Mouse (Mus musculus) heart, embryonic 14.5 days (tissue): ENCODE measurements at regions not wholly inside any gene's neighbourhood (a gene's known extent, or its start where the extent isn't known, plus 50 kb on each side); places are given as distances from the start of the nearest gene placed in this dataset.

Source experiments
- ATAC-seq: fragments of 200-750 bp; cut with Nextera tagmentation; 2 replicates; pipeline ENCODE4 v1.8.0; 2017; ENCODE audit warnings: low read depth, moderate TSS enrichment; ENCODE audit not compliant: insufficient number of reproducible peaks, insufficient read depth, low FRiP score
- H3K27ac ChIP-seq, 2 experiments: fragments of 200-500 bp in 1 of 2; fragments of 300-500 bp in 1 of 2; sonication (generic) in 1 of 2; replicated peaks in 1 of 2; 2 replicates each; pipeline ENCODE4 v1.5.1; 2012 to 2014; ENCODE audit warnings: low read depth in 2 of 2, low read length in 2 of 2, control low read depth in 1 of 2, mild to moderate bottlenecking in 1 of 2, mixed read lengths in 1 of 2; ENCODE audit not compliant: control insufficient read depth in 1 of 2, insufficient read depth in 1 of 2
- H3K27me3 ChIP-seq: fragments of 300-500 bp; sonication (generic); 2 replicates; pipeline ENCODE4 v1.6.1; 2014; ENCODE audit warnings: mild to moderate bottlenecking, low read length, control low read depth; ENCODE audit not compliant: control insufficient read depth, insufficient read depth
- H3K36me3 ChIP-seq: fragments of 300-500 bp; sonication (generic); 2 replicates; pipeline ENCODE4 v1.6.1; 2014; ENCODE audit warnings: mild to moderate bottlenecking, control low read depth, low read length, mixed read lengths; ENCODE audit not compliant: control insufficient read depth, insufficient read depth
- H3K4me1 ChIP-seq, 2 experiments: fragments of 200-500 bp in 1 of 2; fragments of 300-500 bp in 1 of 2; sonication (generic) in 1 of 2; 2 replicates each; pipeline ENCODE4 v1.6.1; 2012 to 2014; ENCODE audit warnings: low read length in 2 of 2, control low read depth in 1 of 2, mixed read lengths in 1 of 2; ENCODE audit not compliant: control insufficient read depth in 2 of 2, insufficient read depth in 2 of 2
- H3K4me2 ChIP-seq: fragments of 300-500 bp; sonication (generic); 2 replicates; pipeline ENCODE4 v1.6.1; 2014; ENCODE audit warnings: mild to moderate bottlenecking, low read length
- H3K4me3 ChIP-seq, 2 experiments: fragments of 200-500 bp in 1 of 2; fragments of 300-500 bp in 1 of 2; sonication (generic) in 1 of 2; 2 replicates each; pipeline ENCODE4 v1.5.1; 2012 to 2014; ENCODE audit warnings: low read length in 2 of 2, mild to moderate bottlenecking in 2 of 2, control low read depth in 1 of 2, low read depth in 1 of 2, moderate library complexity in 1 of 2; ENCODE audit not compliant: control insufficient read depth in 1 of 2, insufficient read depth in 1 of 2
- H3K9ac ChIP-seq: fragments of 300-500 bp; sonication (generic); 2 replicates; pipeline ENCODE4 v1.6.1; 2014; ENCODE audit warnings: mild to moderate bottlenecking, low read length
- H3K9me3 ChIP-seq: fragments of 300-500 bp; sonication (generic); 2 replicates; pipeline ENCODE4 v1.6.1; 2016; ENCODE audit warnings: low read length, control low read depth; ENCODE audit not compliant: control insufficient read depth
- WGBS: fragments of 180-500 bp; shearing (Covaris S2); extraction: QIAGEN DNeasy Blood & Tissue Kit; methylation state at CpG from one replicate; pipeline ENCODE4 v1.1.7; 2014; 5-methylcytosine and 5-hydroxymethylcytosine counted together

GRCm38 (mm10) chr10:21446641-21447040 lies 69.5 kb downstream of the Aldh8a1 start:
- H3K36me3 ChIP-seq, result no peaks in the 10 kb centered on the region
- ATAC-seq, result no peak
- no peak overlapping the region for H3K4me2 ChIP-seq
- H3K9ac ChIP-seq, result no peak overlapping the region
- no peaks in the 10 kb centered on the region for H3K27me3 ChIP-seq
- no peak overlapping the region for H3K27ac ChIP-seq
- no peak overlapping the region for H3K4me3 ChIP-seq
- H3K9me3 ChIP-seq, result no peaks in the 10 kb centered on the region
- 65% methylated on average over 12 of the region's 12 CpGs for WGBS
- peaks cover 4 to 8% of the 10 kb centered on the region in 2 experiments; a peak in 2 of 4 replicates for H3K4me1 ChIP-seq

- Histone ChIP-seq H3K27ac (no peak overlapping the region), H3K9me3 (no peaks in the 10 kb centered on the region), H3K36me3 (no peaks in the 10 kb centered on the region), H3K9ac (no peak overlapping the region), H3K4me1 (peaks cover 4 to 8% of the 10 kb centered on the region in 2 experiments; a peak in 2 of 4 replicates), H3K4me3 (no peak overlapping the region), H3K27me3 (no peaks in the 10 kb centered on the region), H3K4me2 (no peak overlapping the region)
- 88% methylated on average over 3 of the region's 3 CpGs for WGBS
- ATAC-seq, result no peak
These were observed 71.0 kb downstream of the Aldh8a1 start for GRCm38 (mm10) chr10:21448132-21448531.

- Histone ChIP-seq H3K4me1 (peaks cover 0 to 4% of the 10 kb centered on the region in 2 experiments; a peak in 1 of 4 replicates), H3K9me3 (no peaks in the 10 kb centered on the region), H3K4me2 (no peak overlapping the region), H3K9ac (no peak overlapping the region), H3K27me3 (no peaks in the 10 kb centered on the region), H3K4me3 (no peak overlapping the region), H3K36me3 (no peaks in the 10 kb centered on the region), H3K27ac (no peak overlapping the region)
- 80% methylated on average over 5 of the region's 5 CpGs for WGBS
- no peak for ATAC-seq
These were observed 71.9 kb downstream of the Aldh8a1 start for GRCm38 (mm10) chr10:21448942-21449341.

- no peaks in the 10 kb centered on the region for H3K9me3 ChIP-seq
- no peak overlapping the region for H3K9ac ChIP-seq
- no peaks in the 10 kb centered on the region for H3K36me3 ChIP-seq
- no peak for ATAC-seq
- no peak overlapping the region for H3K4me2 ChIP-seq
- H3K4me3 ChIP-seq, result no peak overlapping the region
- 93% methylated on average over 2 of the region's 2 CpGs for WGBS
- H3K27ac ChIP-seq, result no peak overlapping the region
- H3K27me3 ChIP-seq, result no peaks in the 10 kb centered on the region
- no peaks in the 10 kb centered on the region for H3K4me1 ChIP-seq
These were observed 75.5 kb downstream of the Aldh8a1 start for GRCm38 (mm10) chr10:21452611-21453010.

GRCm38 (mm10) chr10:21453527-21453926 lies 76.4 kb downstream of the Aldh8a1 start:
- 72% methylated on average over 3 of the region's 3 CpGs for WGBS
- ATAC-seq, result no peak
- Histone ChIP-seq H3K27ac (no peak overlapping the region), H3K4me2 (no peak overlapping the region), H3K27me3 (no peaks in the 10 kb centered on the region), H3K9me3 (no peaks in the 10 kb centered on the region), H3K4me3 (no peak overlapping the region), H3K36me3 (no peaks in the 10 kb centered on the region), H3K4me1 (no peaks in the 10 kb centered on the region), H3K9ac (no peak overlapping the region)

GRCm38 (mm10) chr10:21454153-21454552 lies 77.1 kb downstream of the Aldh8a1 start:
- H3K4me1 ChIP-seq, result no peaks in the 10 kb centered on the region
- no peaks in the 10 kb centered on the region for H3K27me3 ChIP-seq
- no peak for ATAC-seq
- H3K4me2 ChIP-seq, result no peak overlapping the region
- 82% methylated on average over 5 of the region's 5 CpGs for WGBS
- no peaks in the 10 kb centered on the region for H3K9me3 ChIP-seq
- no peak overlapping the region for H3K27ac ChIP-seq
- no peak overlapping the region for H3K9ac ChIP-seq
- H3K4me3 ChIP-seq, result no peak overlapping the region
- H3K36me3 ChIP-seq, result no peaks in the 10 kb centered on the region

GRCm38 (mm10) chr10:21454757-21455156 lies 77.7 kb downstream of the Aldh8a1 start:
- H3K9ac ChIP-seq, result no peak overlapping the region
- H3K36me3 ChIP-seq, result no peaks in the 10 kb centered on the region
- WGBS, result 95% methylated on average over 16 of the region's 16 CpGs
- H3K4me1 ChIP-seq, result no peaks in the 10 kb centered on the region
- ATAC-seq, result no peak
- H3K27ac ChIP-seq, result no peak overlapping the region
- H3K9me3 ChIP-seq, result no peaks in the 10 kb centered on the region
- no peak overlapping the region for H3K4me3 ChIP-seq
- H3K4me2 ChIP-seq, result no peak overlapping the region
- H3K27me3 ChIP-seq, result no peaks in the 10 kb centered on the region

- WGBS, result 26% methylated on average over 5 of the region's 5 CpGs
- Histone ChIP-seq H3K9me3 (no peaks in the 10 kb centered on the region), H3K27me3 (no peaks in the 10 kb centered on the region), H3K4me3 (no peak overlapping the region), H3K4me1 (no peaks in the 10 kb centered on the region), H3K36me3 (no peaks in the 10 kb centered on the region), H3K4me2 (no peak overlapping the region), H3K27ac (no peak overlapping the region), H3K9ac (no peak overlapping the region)
- no peak for ATAC-seq
These were observed 78.8 kb downstream of the Aldh8a1 start for GRCm38 (mm10) chr10:21455863-21456262.
